Mouse (Mus musculus): ENCODE data around the gene Itsn2. TPM values are rescaled to one million over a fixed set of nuclear protein-coding genes. Genes with fewer than 3 reads are reported as not detected.

Itsn2 gene
- polyA plus RNA-seq, 1 experiment from 2014 or later = 41.2 TPM

- Histone ChIP-seq H3K4me3 (ENCODE audit: low read depth, low read length) (no peak overlapping the region), H3K36me3 (ENCODE audit: control insufficient read depth, insufficient read depth, low read length) (no peaks in the 10 kb centered on the region; the same call in 1 of the 2 replicates), H3K27ac (ENCODE audit: low read depth, low read length) (no peak overlapping the region), H3K9me3 (replicated peaks; ENCODE audit: control insufficient read depth, low read length) (no peaks in the 10 kb centered on the region), H3K9ac (ENCODE audit: low read depth, low read length) (no peak overlapping the region), H3K27me3 (ENCODE audit: control insufficient read depth, insufficient read depth, low read length) (no peaks in the 10 kb centered on the region), H3K4me1 (ENCODE audit: control insufficient read depth, insufficient read depth, low read length) (peaks cover 6% of the 10 kb centered on the region; the same call in 1 of the 2 replicates), H3K4me2 (no peak overlapping the region)
- WGBS (ENCODE audit: insufficient replicate concordance) = 47% methylated on average over 1 of the region's 1 CpGs
- ATAC-seq (replicated peaks; ENCODE audit: insufficient number of reproducible peaks, low FRiP score, low TSS enrichment) = no peak
Observed at GRCm38 (mm10) chr12:4624201-4624600, 31.8 kb downstream of the Itsn2 start.

DNA sequence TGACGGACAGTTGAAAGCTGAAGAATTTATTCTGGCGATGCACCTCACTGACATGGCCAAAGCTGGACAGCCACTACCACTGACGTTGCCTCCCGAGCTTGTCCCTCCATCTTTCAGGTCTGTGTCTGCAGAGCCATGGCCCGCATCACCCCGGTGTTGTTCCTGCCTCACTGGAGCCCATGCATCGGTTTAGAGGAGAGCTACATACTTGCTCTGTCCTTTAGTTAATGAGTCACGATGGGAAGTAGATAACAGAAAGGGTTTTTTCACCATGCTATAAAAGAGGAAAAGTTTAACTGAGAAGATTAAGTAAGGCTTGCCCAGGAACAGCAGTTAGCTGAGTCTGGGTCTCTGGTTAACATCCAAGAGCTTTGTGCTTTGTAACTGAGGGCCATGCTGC is 40.5 kb downstream of the Itsn2 start:
- no peak for ATAC-seq (replicated peaks; ENCODE audit: insufficient number of reproducible peaks, low FRiP score, low TSS enrichment)
- no peaks in the 10 kb centered on the region for H3K4me1 ChIP-seq (ENCODE audit: control insufficient read depth, insufficient read depth, low read length)
- WGBS (ENCODE audit: insufficient replicate concordance) = 84% methylated on average over 8 of the region's 8 CpGs

GRCm38 (mm10) chr12:4638438-4638837 is 46.0 kb downstream of the Itsn2 start:
- Histone ChIP-seq H3K4me3 (ENCODE audit: low read depth, low read length) (no peak overlapping the region), H3K9me3 (replicated peaks; ENCODE audit: control insufficient read depth, low read length) (no peaks in the 10 kb centered on the region), H3K27ac (ENCODE audit: low read depth, low read length) (no peak overlapping the region), H3K9ac (ENCODE audit: low read depth, low read length) (no peak overlapping the region), H3K27me3 (ENCODE audit: control insufficient read depth, insufficient read depth, low read length) (no peaks in the 10 kb centered on the region), H3K36me3 (ENCODE audit: control insufficient read depth, insufficient read depth, low read length) (peaks cover 22% of the 10 kb centered on the region), H3K4me1 (ENCODE audit: control insufficient read depth, insufficient read depth, low read length) (no peaks in the 10 kb centered on the region), H3K4me2 (no peak overlapping the region)
- 83% methylated on average over 1 of the region's 1 CpGs for WGBS (ENCODE audit: insufficient replicate concordance)
- no peak for ATAC-seq (replicated peaks; ENCODE audit: insufficient number of reproducible peaks, low FRiP score, low TSS enrichment)

More for the DNA sequence above, 40.5 kb downstream of the Itsn2 start:
- H3K27ac ChIP-seq (ENCODE audit: low read depth, low read length) = no peak overlapping the region
- no peak overlapping the region for H3K4me2 ChIP-seq
- H3K27me3 ChIP-seq (ENCODE audit: control insufficient read depth, insufficient read depth, low read length) = no peaks in the 10 kb centered on the region
- peaks cover 23% of the 10 kb centered on the region for H3K36me3 ChIP-seq (ENCODE audit: control insufficient read depth, insufficient read depth, low read length)
- H3K4me3 ChIP-seq (ENCODE audit: low read depth, low read length) = no peak overlapping the region
- no peak overlapping the region for H3K9ac ChIP-seq (ENCODE audit: low read depth, low read length)
- no peaks in the 10 kb centered on the region for H3K9me3 ChIP-seq (replicated peaks; ENCODE audit: control insufficient read depth, low read length)

- 59% methylated on average over 1 of the region's 1 CpGs for WGBS (ENCODE audit: insufficient replicate concordance)
Observed at GRCm38 (mm10) chr12:4640737-4641136, 48.3 kb downstream of the Itsn2 start.

DNA sequence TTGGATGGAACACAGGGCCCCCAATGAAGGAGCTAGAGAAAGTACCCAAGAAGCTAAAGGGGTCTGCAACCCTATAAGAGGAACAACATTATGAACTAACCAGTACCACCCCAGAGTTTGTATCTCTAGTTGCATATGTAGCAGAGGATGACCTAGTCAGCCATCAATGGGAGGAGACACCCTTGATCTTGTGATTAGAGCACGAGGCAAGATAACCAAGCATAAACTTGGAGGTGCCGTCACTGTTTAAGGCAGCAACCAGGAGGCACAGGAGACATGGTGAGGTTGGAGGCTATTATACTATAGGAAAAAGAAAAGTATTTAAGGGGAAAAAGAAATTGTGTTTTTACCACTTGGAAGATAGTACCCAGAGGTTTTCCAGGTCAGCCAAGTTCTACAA is 64.4 kb downstream of the Itsn2 start:
- Histone ChIP-seq H3K27ac (ENCODE audit: low read depth, low read length) (no peak overlapping the region), H3K4me1 (ENCODE audit: control insufficient read depth, insufficient read depth, low read length) (no peaks in the 10 kb centered on the region), H3K9me3 (replicated peaks; ENCODE audit: control insufficient read depth, low read length) (no peaks in the 10 kb centered on the region), H3K4me3 (ENCODE audit: low read depth, low read length) (no peak overlapping the region), H3K27me3 (ENCODE audit: control insufficient read depth, insufficient read depth, low read length) (no peaks in the 10 kb centered on the region), H3K4me2 (no peak overlapping the region), H3K36me3 (ENCODE audit: control insufficient read depth, insufficient read depth, low read length) (peaks cover 21% of the 10 kb centered on the region), H3K9ac (ENCODE audit: low read depth, low read length) (no peak overlapping the region)
- 69% methylated on average over 2 of the region's 2 CpGs for WGBS (ENCODE audit: insufficient replicate concordance)
- no peak for ATAC-seq (replicated peaks; ENCODE audit: insufficient number of reproducible peaks, low FRiP score, low TSS enrichment)

More at GRCm38 (mm10) chr12:4640737-4641136, 48.3 kb downstream of the Itsn2 start:
- no peak overlapping the region for H3K4me3 ChIP-seq (ENCODE audit: low read depth, low read length)
- no peak overlapping the region for H3K4me2 ChIP-seq
- no peak for ATAC-seq (replicated peaks; ENCODE audit: insufficient number of reproducible peaks, low FRiP score, low TSS enrichment)
- no peaks in the 10 kb centered on the region for H3K9me3 ChIP-seq (replicated peaks; ENCODE audit: control insufficient read depth, low read length)
- H3K4me1 ChIP-seq (ENCODE audit: control insufficient read depth, insufficient read depth, low read length) = no peaks in the 10 kb centered on the region
- no peak overlapping the region for H3K27ac ChIP-seq (ENCODE audit: low read depth, low read length)
- no peaks in the 10 kb centered on the region for H3K27me3 ChIP-seq (ENCODE audit: control insufficient read depth, insufficient read depth, low read length)
- no peak overlapping the region for H3K9ac ChIP-seq (ENCODE audit: low read depth, low read length)
- H3K36me3 ChIP-seq (ENCODE audit: control insufficient read depth, insufficient read depth, low read length) = peaks cover 15% of the 10 kb centered on the region

GRCm38 (mm10) chr12:4664929-4665674 is 72.7 kb downstream of the Itsn2 start:
- Histone ChIP-seq H3K4me3 (ENCODE audit: low read depth, low read length) (no peak overlapping the region), H3K9me3 (replicated peaks; ENCODE audit: control insufficient read depth, low read length) (no peaks in the 10 kb centered on the region), H3K4me2 (no peak overlapping the region), H3K9ac (ENCODE audit: low read depth, low read length) (no peak overlapping the region), H3K4me1 (ENCODE audit: control insufficient read depth, insufficient read depth, low read length) (no peaks in the 10 kb centered on the region), H3K36me3 (ENCODE audit: control insufficient read depth, insufficient read depth, low read length) (peaks cover 14% of the 10 kb centered on the region), H3K27ac (ENCODE audit: low read depth, low read length) (no peak overlapping the region), H3K27me3 (ENCODE audit: control insufficient read depth, insufficient read depth, low read length) (no peaks in the 10 kb centered on the region)
- ATAC-seq (replicated peaks; ENCODE audit: insufficient number of reproducible peaks, low FRiP score, low TSS enrichment) = no peak
- 61% methylated on average over 7 of the region's 7 CpGs for WGBS (ENCODE audit: insufficient replicate concordance)

- Histone ChIP-seq H3K9ac (ENCODE audit: low read depth, low read length) (no peak overlapping the region), H3K36me3 (ENCODE audit: control insufficient read depth, insufficient read depth, low read length) (peaks cover 14% of the 10 kb centered on the region), H3K4me2 (no peak overlapping the region), H3K9me3 (replicated peaks; ENCODE audit: control insufficient read depth, low read length) (no peaks in the 10 kb centered on the region), H3K4me3 (ENCODE audit: low read depth, low read length) (no peak overlapping the region), H3K27me3 (ENCODE audit: control insufficient read depth, insufficient read depth, low read length) (no peaks in the 10 kb centered on the region), H3K27ac (ENCODE audit: low read depth, low read length) (no peak overlapping the region), H3K4me1 (ENCODE audit: control insufficient read depth, insufficient read depth, low read length) (no peaks in the 10 kb centered on the region)
- WGBS (ENCODE audit: insufficient replicate concordance) = 90% methylated on average over 5 of the region's 5 CpGs
- no peak for ATAC-seq (replicated peaks; ENCODE audit: insufficient number of reproducible peaks, low FRiP score, low TSS enrichment)
Observed at GRCm38 (mm10) chr12:4665675-4666037, 73.2 kb downstream of the Itsn2 start.

DNA sequence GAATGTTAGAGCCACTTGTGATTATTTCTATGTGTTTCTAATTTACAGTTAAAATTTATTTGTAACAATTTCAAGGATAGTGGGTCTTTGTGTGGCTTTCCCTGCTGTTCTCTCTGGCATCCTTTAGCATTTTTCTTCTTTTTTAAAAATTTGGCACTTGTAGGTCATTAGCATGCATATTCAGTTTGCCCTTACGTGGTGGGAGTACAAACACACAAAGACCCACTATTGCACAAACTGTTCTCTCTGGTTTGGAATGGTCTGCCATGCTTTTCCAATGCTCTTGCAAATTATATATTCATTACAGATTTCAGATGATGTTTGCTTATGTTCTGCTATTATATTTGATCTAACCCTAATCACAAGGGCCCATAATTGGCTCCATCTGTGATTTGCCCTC is 83.9 kb downstream of the Itsn2 start:
- WGBS (ENCODE audit: insufficient replicate concordance) = 93% methylated on average over 1 of the region's 1 CpGs
- Histone ChIP-seq H3K4me3 (ENCODE audit: low read depth, low read length) (no peak overlapping the region), H3K27me3 (ENCODE audit: control insufficient read depth, insufficient read depth, low read length) (no peaks in the 10 kb centered on the region), H3K36me3 (ENCODE audit: control insufficient read depth, insufficient read depth, low read length) (peaks cover 10% of the 10 kb centered on the region), H3K4me2 (no peak overlapping the region), H3K4me1 (ENCODE audit: control insufficient read depth, insufficient read depth, low read length) (peaks cover 14% of the 10 kb centered on the region), H3K27ac (ENCODE audit: low read depth, low read length) (no peak overlapping the region), H3K9me3 (replicated peaks; ENCODE audit: control insufficient read depth, low read length) (no peaks in the 10 kb centered on the region), H3K9ac (ENCODE audit: low read depth, low read length) (no peak overlapping the region)
- no peak for ATAC-seq (replicated peaks; ENCODE audit: insufficient number of reproducible peaks, low FRiP score, low TSS enrichment)

- 14% methylated on average over 4 of the region's 4 CpGs for WGBS (ENCODE audit: insufficient replicate concordance)
- Histone ChIP-seq H3K4me2 (peak overlapping the region; percentile 44), H3K27ac (ENCODE audit: low read depth, low read length) (peak overlapping the region; percentile 42), H3K9ac (ENCODE audit: low read depth, low read length) (no peak overlapping the region), H3K4me3 (ENCODE audit: low read depth, low read length) (no peak overlapping the region), H3K36me3 (ENCODE audit: control insufficient read depth, insufficient read depth, low read length) (no peaks in the 10 kb centered on the region), H3K9me3 (replicated peaks; ENCODE audit: control insufficient read depth, low read length) (no peaks in the 10 kb centered on the region), H3K4me1 (ENCODE audit: control insufficient read depth, insufficient read depth, low read length) (peaks cover 14% of the 10 kb centered on the region), H3K27me3 (ENCODE audit: control insufficient read depth, insufficient read depth, low read length) (no peaks in the 10 kb centered on the region)
- ATAC-seq (replicated peaks; ENCODE audit: insufficient number of reproducible peaks, low FRiP score, low TSS enrichment) = peak; percentile 89
Observed at GRCm38 (mm10) chr12:4679971-4680370, 87.5 kb downstream of the Itsn2 start.
